Comparison of ENCODE assay signal across 16 mouse cellular contexts in genomic region chr12:81633246-81633645, GRCm38 (mm10). TPM values are rescaled to one million over a fixed set of nuclear protein-coding genes. Genes with fewer than 3 reads are reported as not detected.
DNase-seq lines count a peak whose midpoint lies in the region; ATAC-seq and TF ChIP-seq lines count a peak whose summit lies in the region.
"Had no signal": no experiment of that assay in that cellular context is flagged by ENCODE, and none has a peak within 500 bp of the region (broad histone marks: within the 10 kb centered on the region; RNA-seq: fewer than 3 reads in every experiment).

No protein-coding gene starts in this region.

- 73% methylated on average over 2 of the region's 2 CpGs for WGBS in lung, embryonic 14.5 days
- WGBS in forebrain, embryonic 15.5 days, result 81% methylated on average over 2 of the region's 2 CpGs
- WGBS in hindbrain, postnatal 0 days, result 78% methylated on average over 2 of the region's 2 CpGs
- 85% methylated on average over 2 of the region's 2 CpGs for WGBS in neural tube, embryonic 14.5 days

- no peak for ATAC-seq in lung, embryonic 14.5 days (ENCODE audit: insufficient read depth)
- ATAC-seq in forebrain, embryonic 15.5 days (replicated peaks), result no peak
- no peak for ATAC-seq in hindbrain, postnatal 0 days
- ATAC-seq in neural tube, embryonic 14.5 days (ENCODE audit: low read depth), result no peak

- H3K4me3 ChIP-seq in lung, embryonic 14.5 days (ENCODE audit: low read depth, low read length), result peak overlapping the region; percentile 49; the same call in 1 of the 2 replicates
- H3K4me3 ChIP-seq in forebrain, embryonic 15.5 days, result peak overlapping the region; percentile 72
- H3K4me3 ChIP-seq in hindbrain, postnatal 0 days (ENCODE audit: low read length), result peak overlapping the region; percentile 68; the same call in 1 of the 2 replicates
- H3K4me3 ChIP-seq in neural tube, embryonic 14.5 days (ENCODE audit: low read depth, low read length), result no peak overlapping the region
- H3K4me3 ChIP-seq: embryonic facial prominence, embryonic 13.5 days; liver, embryonic 13.5 days had no signal

- DNase-seq in lung, embryonic 14.5 days, result no peak
- no peak for DNase-seq in lung, postnatal 36 days
- no peak for DNase-seq in hindbrain, postnatal 0 days (ENCODE audit: low spot score)
- no peak for DNase-seq in left cerebral cortex, adult 9 months (ENCODE audit: low spot score in 2 of 2)
- DNase-seq in spleen, postnatal 14 days (ENCODE audit: low spot score in 2 of 2), result no peak
- DNase-seq: adrenal gland, adult 8-10 months; cerebellum, adult 11-12 months; kidney, adult 2 months; kidney, postnatal 36 days; liver, embryonic 13.5 days; right cerebral cortex, postnatal 4 days had no signal

- no peaks in the 10 kb centered on the region for H3K9me3 ChIP-seq in lung, embryonic 14.5 days (ENCODE audit: low read depth, low read length)
- no peaks in the 10 kb centered on the region for H3K9me3 ChIP-seq in forebrain, embryonic 15.5 days
- H3K9me3 ChIP-seq in hindbrain, postnatal 0 days (ENCODE audit: low read length), result no peaks in the 10 kb centered on the region
- no peaks in the 10 kb centered on the region for H3K9me3 ChIP-seq in neural tube, embryonic 14.5 days (ENCODE audit: control insufficient read depth, low read length)
- H3K9me3 ChIP-seq: embryonic facial prominence, embryonic 13.5 days; G1E; liver, embryonic 13.5 days had no signal

- TF ChIP-seq CTCF in lung, embryonic 14.5 days (IDR thresholded peaks at IDR 0.05; ENCODE audit: low read depth), result no peak
- no peak for TF ChIP-seq CTCF in hindbrain, postnatal 0 days (IDR thresholded peaks at IDR 0.05; ENCODE audit: low read depth)

- H3K4me2 ChIP-seq in lung, embryonic 14.5 days, result peak overlapping the region; percentile 85
- peak overlapping the region; percentile 80 for H3K4me2 ChIP-seq in forebrain, embryonic 15.5 days (replicated peaks)
- H3K4me2 ChIP-seq in hindbrain, postnatal 0 days (ENCODE audit: low read depth, low read length), result peak overlapping the region; percentile 86
- peak overlapping the region; percentile 82 for H3K4me2 ChIP-seq in neural tube, embryonic 14.5 days (ENCODE audit: low read depth, low read length)
- H3K4me2 ChIP-seq: embryonic facial prominence, embryonic 13.5 days; liver, embryonic 13.5 days had no signal

- peaks cover 31% of the 10 kb centered on the region for H3K27me3 ChIP-seq in lung, embryonic 14.5 days (ENCODE audit: insufficient read depth, low read length)
- no peaks in the 10 kb centered on the region for H3K27me3 ChIP-seq in forebrain, embryonic 15.5 days
- H3K27me3 ChIP-seq in hindbrain, postnatal 0 days (ENCODE audit: insufficient read depth, low read length), result no peaks in the 10 kb centered on the region
- no peaks in the 10 kb centered on the region for H3K27me3 ChIP-seq in neural tube, embryonic 14.5 days (ENCODE audit: control insufficient read depth, insufficient read depth, low read length)

- no peak overlapping the region for H3K27ac ChIP-seq in lung, embryonic 14.5 days (ENCODE audit: low read depth)
- no peak overlapping the region for H3K27ac ChIP-seq in forebrain, embryonic 15.5 days (replicated peaks)
- H3K27ac ChIP-seq in hindbrain, postnatal 0 days, result no peak overlapping the region
- H3K27ac ChIP-seq in neural tube, embryonic 14.5 days (ENCODE audit: low read depth, low read length), result no peak overlapping the region
- H3K27ac ChIP-seq: embryonic facial prominence, embryonic 13.5 days; liver, embryonic 13.5 days had no signal

- H3K36me3 ChIP-seq in lung, embryonic 14.5 days (ENCODE audit: insufficient read depth), result no peaks in the 10 kb centered on the region
- H3K36me3 ChIP-seq in forebrain, embryonic 15.5 days, result peaks cover 2% of the 10 kb centered on the region; the same call in 1 of the 2 replicates
- no peaks in the 10 kb centered on the region for H3K36me3 ChIP-seq in hindbrain, postnatal 0 days (ENCODE audit: insufficient read depth, low read length)
- no peaks in the 10 kb centered on the region for H3K36me3 ChIP-seq in neural tube, embryonic 14.5 days (ENCODE audit: control insufficient read depth, insufficient read depth, low read length)
- H3K36me3 ChIP-seq: embryonic facial prominence, embryonic 13.5 days; G1E; liver, embryonic 13.5 days had no signal

- 0 out of 2 replicates have a peak, but pooled peaks cover 3% of the 10 kb centered on the region for H3K4me1 ChIP-seq in lung, embryonic 14.5 days (ENCODE audit: insufficient read depth)
- H3K4me1 ChIP-seq in forebrain, embryonic 15.5 days, result peaks cover 25% of the 10 kb centered on the region
- peaks cover 12% of the 10 kb centered on the region for H3K4me1 ChIP-seq in hindbrain, postnatal 0 days (ENCODE audit: insufficient read depth, low read length)
- H3K4me1 ChIP-seq in neural tube, embryonic 14.5 days (ENCODE audit: control insufficient read depth, insufficient read depth, low read length), result 0 out of 2 replicates have a peak, but pooled peaks cover 13% of the 10 kb centered on the region

- H3K9ac ChIP-seq in lung, embryonic 14.5 days, result no peak overlapping the region
- H3K9ac ChIP-seq in forebrain, embryonic 15.5 days (replicated peaks), result no peak overlapping the region
- no peak overlapping the region for H3K9ac ChIP-seq in hindbrain, postnatal 0 days (replicated peaks; ENCODE audit: low read length)
- no peak overlapping the region for H3K9ac ChIP-seq in neural tube, embryonic 14.5 days (replicated peaks; ENCODE audit: low read depth, low read length)
- H3K9ac ChIP-seq: embryonic facial prominence, embryonic 13.5 days; liver, embryonic 13.5 days had no signal

RNA-seq across cellular contexts. Expression of gene Ttc9, which starts 2.2 kb away (rescaled TPM):
- polyA plus RNA-seq in lung, embryonic 14.5 days (2014; fragmentation: Nextera tagmentation; extraction: Ambion mirVana), result 6.1 and 6.2 TPM in 2 replicates
- 17.5 and 18.7 TPM in 2 replicates for polyA plus RNA-seq in forebrain, embryonic 15.5 days (2015; fragmentation: Nextera tagmentation; extraction: Ambion mirVana)
- 60.2 and 60.4 TPM in 2 replicates for total RNA-seq in hindbrain, postnatal 0 days (2014; rRNA removed)
- polyA plus RNA-seq in hindbrain, postnatal 0 days (2015; fragmentation: Nextera tagmentation; extraction: Ambion mirVana), result 17.3 and 19.0 TPM in 2 replicates
- polyA plus RNA-seq in neural tube, embryonic 14.5 days (2014; fragmentation: Nextera tagmentation; extraction: Ambion mirVana), result 15.9 and 19.7 TPM in 2 replicates
- total RNA-seq: hematopoietic stem cell, adult 5-6 weeks had no signal
- polyA plus RNA-seq: G1E had no signal

RNA-seq across cellular contexts. Expression of gene Med6, which starts 38.4 kb away (rescaled TPM):
- polyA plus RNA-seq in lung, embryonic 14.5 days (2014; fragmentation: Nextera tagmentation; extraction: Ambion mirVana), result 63.6 and 65.5 TPM in 2 replicates
- polyA plus RNA-seq in forebrain, embryonic 15.5 days (2015; fragmentation: Nextera tagmentation; extraction: Ambion mirVana), result 51.4 and 54.8 TPM in 2 replicates
- total RNA-seq in hindbrain, postnatal 0 days (2014; rRNA removed), result 12.3 and 25.6 TPM in 2 replicates
- 31.5 and 35.5 TPM in 2 replicates for polyA plus RNA-seq in hindbrain, postnatal 0 days (2015; fragmentation: Nextera tagmentation; extraction: Ambion mirVana)
- 39.5 and 46.1 TPM in 2 replicates for polyA plus RNA-seq in neural tube, embryonic 14.5 days (2014; fragmentation: Nextera tagmentation; extraction: Ambion mirVana)
